Mouse (Mus musculus) neural tube, embryonic 10.5 days (tissue): Measurements from ENCODE around the gene Il17a.
"Not testable (repeated sequence)": the region's sequence is repeated elsewhere in the genome, so short reads cannot be mapped to it uniquely, and the experiment has no call there.

Experiments used
- DNase-seq: peaks from one replicate; pipeline ENCODE4 v3.0.0-alpha.2; 2017; ENCODE audit warnings: low spot score; ENCODE audit errors: extremely low spot score

Il17a gene

GRCm38 (mm10) chr1:20730903-20731302 lies at the start of gene Il17a:
Il17a (plus strand) TSS chr1:20730905.
- DNase-seq: no peak

- no peak for DNase-seq
Measured at GRCm38 (mm10) chr1:20682849-20683248, 47.9 kb upstream of the Il17a start.

- DNase-seq: no peak
Measured at GRCm38 (mm10) chr1:20683386-20683785, 47.3 kb upstream of the Il17a start.

GRCm38 (mm10) chr1:20683853-20684252 lies 46.9 kb upstream of the Il17a start:
- DNase-seq: no peak

GRCm38 (mm10) chr1:20684403-20684802 lies 46.3 kb upstream of the Il17a start:
- no peak for DNase-seq

- no peak for DNase-seq
Measured at GRCm38 (mm10) chr1:20685393-20685792, 45.3 kb upstream of the Il17a start.

GRCm38 (mm10) chr1:20685907-20686306 lies 44.8 kb upstream of the Il17a start:
- no peak for DNase-seq

- no peak for DNase-seq
Measured at GRCm38 (mm10) chr1:20691336-20691735, 39.4 kb upstream of the Il17a start.

GRCm38 (mm10) chr1:20693634-20694313 lies 36.9 kb upstream of the Il17a start:
- no peak for DNase-seq

- DNase-seq: no peak
Measured at GRCm38 (mm10) chr1:20700011-20700410, 30.7 kb upstream of the Il17a start.

GRCm38 (mm10) chr1:20736572-20736971 lies 5.9 kb downstream of the Il17a start:
- DNase-seq: no peak

GRCm38 (mm10) chr1:20738483-20738882 lies 7.8 kb downstream of the Il17a start:
- DNase-seq: no peak

- no peak for DNase-seq
Measured at GRCm38 (mm10) chr1:20740496-20740998, 9.8 kb downstream of the Il17a start.

- DNase-seq: no peak
Measured at GRCm38 (mm10) chr1:20754439-20754838, 23.7 kb downstream of the Il17a start.

- DNase-seq: no peak
Measured at GRCm38 (mm10) chr1:20757586-20757985, 26.9 kb downstream of the Il17a start.

- DNase-seq: no peak
Measured at GRCm38 (mm10) chr1:20759799-20760198, 29.1 kb downstream of the Il17a start.

GRCm38 (mm10) chr1:20760331-20760730 lies 29.6 kb downstream of the Il17a start:
- no peak for DNase-seq

GRCm38 (mm10) chr1:20761411-20761810 lies 30.7 kb downstream of the Il17a start:
- DNase-seq: no peak

GRCm38 (mm10) chr1:20766526-20766925 lies 35.8 kb downstream of the Il17a start:
- no peak for DNase-seq

- not testable (repeated sequence) for DNase-seq
Measured at GRCm38 (mm10) chr1:20774026-20774730, 43.5 kb downstream of the Il17a start.

GRCm38 (mm10) chr1:20778366-20778765 lies 47.7 kb downstream of the Il17a start:
- no peak for DNase-seq
